Mouse (Mus musculus): Measurements from ENCODE around the gene Rps6kb2.

DNA sequence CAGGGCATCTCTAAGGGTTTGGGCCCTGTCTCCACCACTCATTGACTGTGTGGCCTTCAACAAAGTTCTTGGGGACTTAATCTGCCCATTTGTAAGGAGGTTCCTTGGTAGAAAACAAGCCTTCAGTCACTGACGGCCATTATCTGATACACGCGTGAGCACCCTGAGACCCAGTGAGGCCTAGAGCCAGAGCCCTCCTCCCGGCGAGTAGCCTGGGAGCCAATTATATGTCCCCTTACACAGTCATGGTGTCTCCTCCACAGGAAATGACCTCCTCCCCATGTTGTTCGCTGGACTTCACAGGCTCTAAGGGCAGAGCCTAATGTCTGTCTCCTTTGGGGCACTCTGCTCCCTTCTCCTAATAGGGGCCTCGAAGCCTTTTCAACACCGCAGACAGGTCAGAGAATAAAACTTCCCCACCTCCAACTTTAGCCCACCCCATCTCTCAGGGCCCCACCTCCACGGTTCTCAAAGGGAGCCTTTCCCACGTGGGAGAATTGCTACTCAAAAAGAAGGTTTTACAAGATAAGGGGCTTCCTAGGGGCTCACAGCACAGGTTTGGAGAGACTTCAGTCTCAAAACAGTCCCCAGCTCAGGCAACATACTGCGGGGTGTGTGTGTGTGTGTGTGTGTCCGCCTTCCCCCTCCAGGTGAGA lies 16.7 kb downstream of the Rps6kb2 start:
- no peak for TF ChIP-seq CTCF (IDR thresholded peaks at IDR 0.05; ENCODE audit: low read depth, low read length)
- TF ChIP-seq GATA1 (IDR thresholded peaks at IDR 0.05; ENCODE audit: borderline replicate concordance, low read length) = no peak
- TF ChIP-seq POLR2AphosphoS5 (IDR thresholded peaks at IDR 0.05; ENCODE audit: insufficient replicate concordance, low read depth, low read length) = no peak
- no peak for TF ChIP-seq GATA2 (IDR thresholded peaks at IDR 0.05; ENCODE audit: borderline replicate concordance, low read depth, low read length)
